Mouse (Mus musculus): ENCODE measurements around the gene Dap.

- TF ChIP-seq CTCF (IDR thresholded peaks at IDR 0.05) (no peak), EP300 (IDR thresholded peaks at IDR 0.05) (no peak)
These were observed 21.8 kb downstream of the Dap start for GRCm38 (mm10) chr15:31245934-31246333.

Measured in lung, postnatal 0 days (tissue).